Mouse (Mus musculus) T-cell, adult 66 days (primary cell): ENCODE measurements around the gene Kcns3. TPM values are rescaled to one million over a fixed set of nuclear protein-coding genes. Genes with fewer than 3 reads are reported as not detected.

Experiments used
- total RNA-seq, 2 experiments: library from RNA; stranded (reverse); gene quantifications; 3 replicates in 1 of 2; 4 replicates in 1 of 2; pipeline ENCODE4 v1.2.4; 2023

The Kcns3 gene
- total RNA-seq: not detected

GRCm38 (mm10) chr12:11151015-11151414, at the start of gene Kcns3:
Gene Kcns3 (minus strand): TSS chr12:11151056.

Other genes with a start within 250 kb of the Kcns3 start
- gene Msgn1, start 57.9 kb upstream of the Kcns3 start, total RNA-seq: not detected
- gene Gen1, start 114.7 kb upstream of the Kcns3 start, total RNA-seq: 1 to 10 TPM; 3.1 to 5.3 TPM
- 100 to 1,000 TPM; 147 to 149 TPM for gene Smc6, start 114.8 kb upstream of the Kcns3 start, total RNA-seq